Mouse (Mus musculus) heart, postnatal 0 days (tissue): Measurements from ENCODE around the gene Tnrc6b. TPM values are rescaled to one million over a fixed set of nuclear protein-coding genes. Genes with fewer than 3 reads are reported as not detected.
"Not testable (repeated sequence)": the region's sequence is repeated elsewhere in the genome, so short reads cannot be mapped to it uniquely, and the experiment has no call there.

Experiments
- ATAC-seq: fragments of 200-750 bp; cut with Nextera tagmentation; 2 replicates; pipeline ENCODE4 v1.8.0; 2017; ENCODE audit warnings: low read depth, moderate number of reproducible peaks, moderate library complexity; ENCODE audit not compliant: insufficient read depth
- DNase-seq: peaks from one replicate; pipeline ENCODE4 v3.0.0-alpha.2; 2016; ENCODE audit warnings: low spot score
- H3K27ac ChIP-seq: fragments of 300-500 bp; sonication (generic); 2 replicates; pipeline ENCODE4 v1.5.1; 2014; ENCODE audit warnings: low read depth, mild to moderate bottlenecking
- H3K27me3 ChIP-seq: fragments of 300-500 bp; sonication (generic); 2 replicates; pipeline ENCODE4 v1.6.1; 2014; ENCODE audit warnings: low read length, mixed read lengths; ENCODE audit not compliant: control insufficient read depth, insufficient read depth
- H3K36me3 ChIP-seq: fragments of 300-500 bp; sonication (generic); replicated peaks from 2 replicates; pipeline ENCODE4 v1.6.1; 2014; ENCODE audit warnings: low read length, mixed read lengths; ENCODE audit not compliant: control insufficient read depth, insufficient read depth
- H3K4me1 ChIP-seq: fragments of 300-500 bp; sonication (generic); 2 replicates; pipeline ENCODE4 v1.6.1; 2014; ENCODE audit warnings: antibody characterized with exemption; ENCODE audit not compliant: control insufficient read depth, insufficient read depth
- H3K4me2 ChIP-seq: fragments of 300-500 bp; sonication (generic); 2 replicates; pipeline ENCODE4 v1.6.1; 2014; ENCODE audit warnings: low read depth, mild to moderate bottlenecking, low read length, moderate library complexity
- H3K4me3 ChIP-seq: fragments of 300-500 bp; sonication (generic); 2 replicates; pipeline ENCODE4 v1.5.1; 2014; ENCODE audit warnings: low read depth, low read length
- H3K9ac ChIP-seq: fragments of 300-500 bp; sonication (generic); replicated peaks from 2 replicates; pipeline ENCODE4 v1.6.1; 2014; ENCODE audit warnings: low read depth, low read length, mixed read lengths
- H3K9me3 ChIP-seq: fragments of 300-500 bp; sonication (generic); replicated peaks from 2 replicates; pipeline ENCODE4 v1.6.1; 2016; ENCODE audit warnings: low read length; ENCODE audit not compliant: control insufficient read depth
- CTCF ChIP-seq: IDR thresholded peaks from 2 replicates; pipeline ENCODE4 v1.5.1; 2016; ENCODE audit warnings: antibody characterized with exemption, control low read depth, low read depth
- EP300 ChIP-seq: IDR thresholded peaks from 2 replicates; pipeline ENCODE4 v1.6.1; 2016; ENCODE audit warnings: antibody characterized with exemption, low read depth
- WGBS: fragments of 180-500 bp; shearing (Covaris S2); extraction: QIAGEN DNeasy Blood & Tissue Kit; methylation state at CpG from one replicate; pipeline ENCODE4 v1.1.7; 2014; 5-methylcytosine and 5-hydroxymethylcytosine counted together
- polyA plus RNA-seq: library from polyadenylated mRNA; unstranded; fragments of >200 nt; fragmentation: Nextera tagmentation; extraction: Ambion mirVana; gene quantifications from 2 replicates; pipeline ENCODE4 v1.2.1, GENCODE M21; 2015
- total RNA-seq: library from RNA; depleted of rRNA; stranded (reverse); fragments of >200 nt; gene quantifications from 2 replicates; pipeline ENCODE4 v1.2.3, GENCODE M21; 2014; ENCODE audit warnings: low replicate concordance

Gene Tnrc6b
- total and polyA plus RNA-seq, 2 experiments from 2014 or later: 16.1 to 33.5 TPM

DNA sequence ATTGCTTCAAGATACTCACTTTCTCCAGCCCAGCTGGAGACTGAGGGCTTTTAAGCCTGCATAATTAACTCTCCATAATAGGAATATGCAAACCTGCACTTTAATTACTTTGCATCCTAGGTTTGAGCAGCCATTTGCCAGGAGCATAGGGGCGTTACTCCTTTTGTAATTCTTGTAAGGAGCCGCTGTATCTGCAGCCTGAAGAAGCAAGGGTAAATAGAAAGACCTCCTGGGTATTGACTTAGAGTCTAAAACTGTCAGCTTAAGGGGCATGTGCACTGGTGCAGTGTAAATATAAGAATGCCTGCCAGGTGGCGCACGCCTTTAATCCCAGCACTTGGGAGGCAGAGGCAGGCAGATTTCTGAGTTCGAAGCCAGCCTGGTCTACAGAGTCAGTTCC is 186.8 kb downstream of the Tnrc6b start:
- H3K36me3 ChIP-seq: peaks cover 88% of the 10 kb centered on the region

DNA sequence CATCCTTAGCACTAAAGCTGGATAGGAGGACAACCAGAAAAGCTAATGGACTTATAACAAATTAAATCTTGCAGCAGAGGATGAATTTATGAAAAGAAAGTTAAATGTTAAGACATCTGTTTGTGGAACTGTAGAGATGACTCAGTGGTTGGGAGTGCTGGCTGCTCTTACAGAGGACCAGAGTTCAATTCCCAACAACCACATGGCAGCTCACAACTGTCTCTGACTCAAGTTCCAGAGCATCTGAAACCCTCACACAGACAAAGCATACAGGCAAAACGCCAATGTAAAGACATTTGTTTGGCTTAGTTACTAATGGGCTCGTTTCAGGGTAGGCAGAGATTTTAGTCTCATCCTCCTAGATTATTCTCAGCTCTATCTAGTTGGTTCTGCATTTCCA is 188.7 kb downstream of the Tnrc6b start:
- no peak overlapping the region for H3K9ac ChIP-seq
- TF ChIP-seq CTCF (no peak), EP300 (no peak)
- 85% methylated on average over 2 of the region's 2 CpGs for WGBS
- peaks cover 90% of the 10 kb centered on the region for H3K36me3 ChIP-seq
- H3K9me3 ChIP-seq: no peaks in the 10 kb centered on the region
- no peaks in the 10 kb centered on the region for H3K27me3 ChIP-seq
- no peak overlapping the region for H3K4me3 ChIP-seq
- H3K4me1 ChIP-seq: no peaks in the 10 kb centered on the region
- no peak overlapping the region for H3K27ac ChIP-seq
- DNase-seq (no peak), ATAC-seq (no peak)
- H3K4me2 ChIP-seq: no peak overlapping the region

More for the DNA sequence above, 186.8 kb downstream of the Tnrc6b start:
- Histone ChIP-seq H3K9me3 (no peaks in the 10 kb centered on the region), H3K4me3 (no peak overlapping the region), H3K27ac (no peak overlapping the region), H3K27me3 (no peaks in the 10 kb centered on the region), H3K9ac (no peak overlapping the region), H3K4me2 (no peak overlapping the region), H3K4me1 (no peaks in the 10 kb centered on the region)
- no peak for TF ChIP-seq EP300
- TF ChIP-seq CTCF: no peak
- ATAC-seq (no peak), DNase-seq (no peak)
- 92% methylated on average over 5 of the region's 5 CpGs for WGBS

GRCm38 (mm10) chr15:80901806-80902513 is 190.8 kb downstream of the Tnrc6b start:
- WGBS: 84% methylated on average over 6 of the region's 6 CpGs
- Histone ChIP-seq H3K27ac (no peak overlapping the region), H3K9me3 (no peaks in the 10 kb centered on the region), H3K4me2 (no peak overlapping the region), H3K27me3 (no peaks in the 10 kb centered on the region), H3K4me3 (no peak overlapping the region), H3K36me3 (peaks cover 88% of the 10 kb centered on the region), H3K9ac (no peak overlapping the region), H3K4me1 (no peaks in the 10 kb centered on the region)
- ATAC-seq (no peak), DNase-seq (no peak)
- TF ChIP-seq EP300 (no peak), CTCF (no peak)

DNA sequence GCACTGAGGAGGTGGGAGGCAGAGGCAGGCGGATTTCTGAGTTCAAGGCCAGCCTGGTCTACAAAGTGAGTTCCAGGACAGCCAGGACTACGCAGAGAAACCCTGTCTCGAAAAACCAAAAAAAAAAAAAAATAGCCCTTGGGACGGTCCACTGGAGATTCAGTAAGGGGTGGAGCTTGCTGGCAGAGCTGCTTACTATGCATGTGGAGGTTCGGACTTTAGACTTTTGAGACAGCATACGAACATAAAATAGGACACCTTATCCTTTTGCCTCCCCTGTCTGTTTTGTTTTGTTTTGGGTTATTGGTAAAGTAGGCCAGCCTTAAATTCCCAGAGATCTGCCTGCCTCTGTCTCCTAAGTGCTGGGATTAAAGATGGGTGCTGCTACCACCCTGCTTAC is 193.7 kb downstream of the Tnrc6b start:
- 94% methylated on average over 6 of the region's 6 CpGs for WGBS
- ATAC-seq: not testable (repeated sequence)

DNA sequence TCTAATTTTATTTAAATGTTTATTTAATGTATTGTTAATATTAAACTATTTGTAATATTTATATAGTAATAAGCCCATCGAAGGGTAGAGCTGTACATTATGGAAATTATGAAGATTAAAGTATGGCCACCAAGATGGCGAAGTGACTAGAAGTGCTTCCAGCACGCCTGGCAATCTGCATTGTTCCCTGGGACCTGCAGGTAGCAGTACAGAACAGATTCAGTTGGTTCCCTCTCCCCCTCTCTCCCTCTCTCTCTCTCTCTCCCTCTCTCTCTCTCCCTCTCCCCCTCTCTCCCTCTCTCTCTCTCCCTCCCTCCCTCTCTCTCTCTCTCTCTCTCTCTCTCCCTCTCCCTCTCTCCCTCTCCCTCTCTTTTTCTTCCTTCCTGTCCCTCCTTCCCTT is 199.1 kb downstream of the Tnrc6b start:
- Histone ChIP-seq H3K36me3 (peaks cover 70% of the 10 kb centered on the region), H3K27me3 (no peaks in the 10 kb centered on the region), H3K9me3 (no peaks in the 10 kb centered on the region), H3K27ac (no peak overlapping the region), H3K4me3 (no peak overlapping the region), H3K4me2 (no peak overlapping the region), H3K4me1 (peaks cover 5% of the 10 kb centered on the region; the same call in 1 of the 2 replicates), H3K9ac (no peak overlapping the region)
- DNase-seq (no peak), ATAC-seq (no peak)
- WGBS: 96% methylated on average over 3 of the region's 3 CpGs
- TF ChIP-seq CTCF: no peak
- no peak for TF ChIP-seq EP300

More for the DNA sequence above, 193.7 kb downstream of the Tnrc6b start:
- not testable (repeated sequence) for H3K4me2 ChIP-seq, DNase-seq, H3K4me3 ChIP-seq, H3K9ac ChIP-seq, H3K27me3 ChIP-seq, H3K27ac ChIP-seq, H3K9me3 ChIP-seq, H3K4me1 ChIP-seq
- peaks cover 73% of the 10 kb centered on the region for H3K36me3 ChIP-seq
